Mouse (Mus musculus) bone marrow macrophage, adult 2 months (primary cell): ENCODE data around the gene Ppef1.

Experiments
- CTCF ChIP-seq: IDR thresholded peaks from 2 replicates; pipeline ENCODE4 v1.5.1; 2012; ENCODE audit warnings: low read depth, mild to moderate bottlenecking, low read length, moderate library complexity
- POLR2A ChIP-seq: IDR thresholded peaks from 2 replicates; pipeline ENCODE4 v1.6.1; 2012; ENCODE audit warnings: mild to moderate bottlenecking, low read depth, low read length, borderline replicate concordance

GRCm38 (mm10) chrX:160590147-160590546 is 145.4 kb downstream of the Ppef1 start:
- no peak for TF ChIP-seq CTCF
- TF ChIP-seq POLR2A = no peak
